Mouse (Mus musculus): ENCODE data around the gene Dnajb12. TPM values are rescaled to one million over a fixed set of nuclear protein-coding genes. Genes with fewer than 3 reads are reported as not detected.

Dnajb12 gene
- polyA plus RNA-seq, 1 experiment, result 86.2 TPM

DNA sequence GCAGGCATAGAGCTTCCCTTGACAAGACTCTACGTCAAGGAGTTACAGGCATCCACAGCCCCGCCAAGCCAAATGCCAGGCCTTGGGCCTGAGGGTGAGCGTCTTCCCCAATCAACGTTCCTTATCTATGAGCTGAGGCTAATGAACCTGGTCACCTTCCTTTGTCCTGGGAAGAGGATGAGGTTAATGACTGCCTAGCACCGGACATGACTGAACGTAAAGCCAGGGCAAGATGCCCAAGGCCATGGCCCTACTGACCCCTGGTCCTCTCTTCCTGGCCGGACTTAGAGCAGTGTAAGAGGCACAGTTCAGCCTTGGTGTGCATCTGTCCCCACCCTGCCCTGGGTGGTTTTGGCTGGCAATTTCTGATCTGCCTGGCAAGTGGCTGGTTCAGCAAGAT, 49.8 kb downstream of the Dnajb12 start:
- WGBS, result 71% methylated on average over 7 of the region's 7 CpGs
- Histone ChIP-seq H3K4me1 (ENCODE audit: control insufficient read depth, insufficient read depth, insufficient read length, low read length) (peaks cover 1% of the 10 kb centered on the region), H3K4me3 (ENCODE audit: low read depth, low read length) (no peak overlapping the region), H3K27ac (ENCODE audit: insufficient read depth, low read depth, low read length) (no peak overlapping the region), H3K36me3 (ENCODE audit: control insufficient read depth, insufficient read depth, low read length) (no peaks in the 10 kb centered on the region), H3K27me3 (ENCODE audit: control insufficient read depth, insufficient read depth, low read length) (no peaks in the 10 kb centered on the region)
- TF ChIP-seq CTCF (IDR thresholded peaks at IDR 0.05; ENCODE audit: extremely low read depth, insufficient read length, insufficient replicate concordance, low read depth, low read length), result no peak
- TF ChIP-seq POLR2A (IDR thresholded peaks at IDR 0.05; ENCODE audit: low read depth, low read length), result no peak

DNA sequence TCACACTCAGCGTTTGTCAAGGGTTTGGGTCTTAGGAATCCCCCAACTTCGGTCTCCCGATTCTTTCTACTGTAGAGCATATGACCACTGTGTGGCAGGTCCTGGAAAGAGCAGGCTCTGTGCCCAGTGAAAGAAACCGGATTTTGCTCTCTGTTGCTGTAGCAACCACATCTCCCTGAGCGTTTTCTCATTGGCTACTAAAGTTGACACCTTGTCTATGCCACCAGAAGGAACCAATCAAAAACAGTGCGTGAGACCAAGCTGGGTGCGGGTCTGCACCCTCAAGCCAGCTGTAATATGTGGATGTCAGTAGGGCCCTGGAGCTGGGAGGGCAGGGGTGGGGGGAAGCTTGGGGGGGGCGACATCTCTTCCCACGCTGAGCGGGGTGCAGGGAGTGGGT, 51.6 kb downstream of the Dnajb12 start:
- Histone ChIP-seq H3K27me3 (ENCODE audit: control insufficient read depth, insufficient read depth, low read length) (no peaks in the 10 kb centered on the region), H3K4me3 (ENCODE audit: low read depth, low read length) (no peak overlapping the region), H3K27ac (ENCODE audit: insufficient read depth, low read depth, low read length) (no peak overlapping the region), H3K36me3 (ENCODE audit: control insufficient read depth, insufficient read depth, low read length) (no peaks in the 10 kb centered on the region), H3K4me1 (ENCODE audit: control insufficient read depth, insufficient read depth, insufficient read length, low read length) (no peaks in the 10 kb centered on the region)
- TF ChIP-seq CTCF (IDR thresholded peaks at IDR 0.05; ENCODE audit: extremely low read depth, insufficient read length, insufficient replicate concordance, low read depth, low read length), result no peak
- no peak for TF ChIP-seq POLR2A (IDR thresholded peaks at IDR 0.05; ENCODE audit: low read depth, low read length)
- WGBS, result 75% methylated on average over 10 of the region's 10 CpGs

DNA sequence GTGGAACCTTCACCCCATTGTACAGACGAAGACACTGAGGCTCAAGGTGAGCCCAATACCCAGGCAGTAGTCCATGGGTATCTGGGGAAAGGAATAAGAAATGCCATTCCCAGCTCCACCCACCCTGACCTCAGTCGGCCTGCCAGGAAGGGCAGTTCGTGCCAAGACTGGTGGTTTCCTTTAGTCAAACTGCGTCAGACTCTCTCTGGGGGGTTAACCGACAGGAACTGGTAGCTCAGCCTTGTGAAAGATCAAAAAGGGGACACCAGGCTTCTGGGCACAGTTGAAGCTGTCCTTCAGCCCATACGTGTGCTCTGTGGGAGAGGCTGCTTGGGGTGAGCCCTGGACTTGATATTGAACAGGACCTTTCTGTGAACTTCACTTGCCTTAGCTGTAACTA, 53.2 kb downstream of the Dnajb12 start:
- H3K27ac ChIP-seq (ENCODE audit: insufficient read depth, low read depth, low read length), result no peak overlapping the region
- no peaks in the 10 kb centered on the region for H3K4me1 ChIP-seq (ENCODE audit: control insufficient read depth, insufficient read depth, insufficient read length, low read length)
- no peaks in the 10 kb centered on the region for H3K36me3 ChIP-seq (ENCODE audit: control insufficient read depth, insufficient read depth, low read length)
- WGBS, result 50% methylated on average over 6 of the region's 6 CpGs
- no peaks in the 10 kb centered on the region for H3K27me3 ChIP-seq (ENCODE audit: control insufficient read depth, insufficient read depth, low read length)
- no peak overlapping the region for H3K4me3 ChIP-seq (ENCODE audit: low read depth, low read length)
- TF ChIP-seq CTCF (IDR thresholded peaks at IDR 0.05; ENCODE audit: extremely low read depth, insufficient read length, insufficient replicate concordance, low read depth, low read length), result no peak
- no peak for TF ChIP-seq POLR2A (IDR thresholded peaks at IDR 0.05; ENCODE audit: low read depth, low read length)

DNA sequence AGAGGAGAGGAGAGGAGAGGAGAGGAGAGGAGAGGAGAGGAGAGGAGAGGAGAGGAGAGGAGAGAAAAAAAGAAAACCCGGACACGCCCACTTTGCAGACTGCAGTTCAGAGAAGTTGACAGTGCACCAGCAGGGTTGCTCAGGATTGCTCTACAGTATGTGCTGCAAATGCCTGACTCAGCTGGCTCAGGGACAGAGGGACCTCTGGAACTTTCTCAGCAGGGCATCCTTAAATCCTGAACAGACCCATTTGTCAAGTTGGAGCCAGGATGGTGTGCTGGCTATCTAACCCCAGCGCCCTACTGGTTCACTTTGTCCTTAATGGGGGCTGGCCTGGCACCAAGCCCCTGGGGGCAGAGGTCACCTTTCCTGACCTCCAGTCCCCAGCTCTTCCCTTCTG, 54.7 kb downstream of the Dnajb12 start:
- Histone ChIP-seq H3K4me1 (ENCODE audit: control insufficient read depth, insufficient read depth, insufficient read length, low read length) (peaks cover 2% of the 10 kb centered on the region; the same call in 1 of the 2 replicates), H3K27me3 (ENCODE audit: control insufficient read depth, insufficient read depth, low read length) (no peaks in the 10 kb centered on the region), H3K36me3 (ENCODE audit: control insufficient read depth, insufficient read depth, low read length) (no peaks in the 10 kb centered on the region), H3K4me3 (ENCODE audit: low read depth, low read length) (no peak overlapping the region), H3K27ac (ENCODE audit: insufficient read depth, low read depth, low read length) (no peak overlapping the region)
- TF ChIP-seq POLR2A (IDR thresholded peaks at IDR 0.05; ENCODE audit: low read depth, low read length), result no peak
- TF ChIP-seq CTCF (IDR thresholded peaks at IDR 0.05; ENCODE audit: extremely low read depth, insufficient read length, insufficient replicate concordance, low read depth, low read length), result no peak
- 72% methylated on average over 3 of the region's 3 CpGs for WGBS

DNA sequence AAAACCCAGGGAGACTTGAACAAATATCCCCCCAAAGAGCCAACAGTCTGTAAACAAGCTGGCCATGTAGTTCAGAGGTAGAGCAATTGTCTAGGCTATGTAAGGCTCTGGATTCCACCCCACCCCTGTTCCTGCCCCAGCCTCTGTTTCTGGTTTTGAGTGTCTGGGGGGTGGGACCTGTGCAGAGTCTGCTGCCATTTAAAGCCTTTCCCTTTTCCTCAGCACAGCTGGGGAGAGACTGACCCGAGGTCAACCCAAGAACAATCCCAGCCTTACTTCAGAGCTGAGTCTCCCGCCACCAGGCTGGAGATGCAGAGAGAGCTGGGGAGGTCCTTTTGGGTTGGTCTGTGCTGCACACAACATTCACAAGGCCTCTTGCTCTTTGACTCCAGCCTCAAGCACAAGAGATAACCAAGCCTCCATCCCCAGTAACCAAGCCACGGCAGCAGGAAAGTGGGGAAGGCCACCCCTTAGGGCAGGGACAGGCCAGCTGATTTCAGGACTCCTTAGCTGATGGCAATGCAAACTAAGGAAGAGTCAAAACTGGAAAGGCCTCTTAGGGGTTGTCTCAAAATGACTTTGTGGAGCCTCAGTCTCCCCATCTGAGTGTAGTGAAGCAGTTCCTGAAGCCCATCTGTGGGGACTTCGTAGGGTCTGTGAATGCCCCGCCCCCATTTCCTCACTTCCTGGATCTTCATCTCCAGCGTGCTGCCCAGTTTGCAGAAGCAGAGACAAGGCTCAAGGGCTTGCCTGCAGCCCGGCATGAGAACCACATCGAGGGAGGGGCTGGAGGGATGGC, 56.9 kb downstream of the Dnajb12 start:
- no peak overlapping the region for H3K27ac ChIP-seq (ENCODE audit: insufficient read depth, low read depth, low read length)
- WGBS, result 50% methylated on average over 8 of the region's 8 CpGs
- peaks cover 3% of the 10 kb centered on the region; the same call in 1 of the 2 replicates for H3K4me1 ChIP-seq (ENCODE audit: control insufficient read depth, insufficient read depth, insufficient read length, low read length)
- TF ChIP-seq CTCF (IDR thresholded peaks at IDR 0.05; ENCODE audit: extremely low read depth, insufficient read length, insufficient replicate concordance, low read depth, low read length), result no peak
- TF ChIP-seq POLR2A (IDR thresholded peaks at IDR 0.05; ENCODE audit: low read depth, low read length), result no peak
- H3K4me3 ChIP-seq (ENCODE audit: low read depth, low read length), result no peak overlapping the region
- H3K36me3 ChIP-seq (ENCODE audit: control insufficient read depth, insufficient read depth, low read length), result no peaks in the 10 kb centered on the region
- H3K27me3 ChIP-seq (ENCODE audit: control insufficient read depth, insufficient read depth, low read length), result no peaks in the 10 kb centered on the region

DNA sequence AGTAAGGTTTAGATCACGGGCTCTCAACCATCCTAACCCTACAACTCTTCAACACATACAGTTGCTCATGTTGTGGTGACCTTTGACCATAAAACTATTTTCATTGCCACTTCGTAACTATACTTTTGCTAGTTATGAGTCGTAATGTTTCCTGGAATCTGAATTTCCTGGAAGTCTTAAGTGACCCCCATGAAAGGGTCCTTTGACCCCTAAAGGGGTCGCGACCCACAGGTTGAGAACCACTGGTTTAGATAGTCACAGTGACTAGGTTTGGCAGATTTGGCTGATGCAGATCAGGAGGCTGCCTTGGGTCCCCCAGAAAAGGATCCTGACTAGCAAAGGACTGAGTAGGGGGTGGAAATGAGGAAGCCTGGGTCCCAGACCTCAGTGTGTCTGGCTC, 59.3 kb downstream of the Dnajb12 start:
- TF ChIP-seq CTCF (IDR thresholded peaks at IDR 0.05; ENCODE audit: extremely low read depth, insufficient read length, insufficient replicate concordance, low read depth, low read length) (no peak), POLR2A (IDR thresholded peaks at IDR 0.05; ENCODE audit: low read depth, low read length) (no peak)
- no peaks in the 10 kb centered on the region for H3K36me3 ChIP-seq (ENCODE audit: control insufficient read depth, insufficient read depth, low read length)
- H3K27me3 ChIP-seq (ENCODE audit: control insufficient read depth, insufficient read depth, low read length), result no peaks in the 10 kb centered on the region
- no peak overlapping the region for H3K4me3 ChIP-seq (ENCODE audit: low read depth, low read length)
- H3K4me1 ChIP-seq (ENCODE audit: control insufficient read depth, insufficient read depth, insufficient read length, low read length), result peaks cover 15% of the 10 kb centered on the region
- WGBS, result 71% methylated on average over 5 of the region's 5 CpGs
- H3K27ac ChIP-seq (ENCODE audit: insufficient read depth, low read depth, low read length), result no peak overlapping the region

DNA sequence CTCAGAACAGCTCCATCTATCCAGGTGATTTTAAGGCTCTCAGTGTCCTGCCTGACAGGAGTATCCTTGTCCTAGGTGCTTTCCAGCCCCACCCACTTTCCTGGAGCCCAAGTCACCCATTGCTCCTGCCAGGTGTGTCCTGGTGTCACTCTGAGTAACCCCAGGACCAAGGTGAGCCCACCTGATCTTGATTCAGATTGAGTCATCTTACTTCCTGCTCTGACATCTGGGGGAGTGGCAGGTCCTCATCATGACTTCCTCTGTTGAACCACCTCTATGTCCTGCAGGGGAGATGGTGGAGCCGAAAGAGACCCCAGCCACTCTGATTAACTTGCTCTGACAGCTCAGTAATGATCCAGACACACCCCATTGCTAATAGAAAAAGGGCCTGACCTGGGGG, 59.7 kb downstream of the Dnajb12 start:
- Histone ChIP-seq H3K36me3 (ENCODE audit: control insufficient read depth, insufficient read depth, low read length) (no peaks in the 10 kb centered on the region), H3K27me3 (ENCODE audit: control insufficient read depth, insufficient read depth, low read length) (no peaks in the 10 kb centered on the region), H3K4me3 (ENCODE audit: low read depth, low read length) (no peak overlapping the region), H3K27ac (ENCODE audit: insufficient read depth, low read depth, low read length) (no peak overlapping the region), H3K4me1 (ENCODE audit: control insufficient read depth, insufficient read depth, insufficient read length, low read length) (peaks cover 17% of the 10 kb centered on the region)
- WGBS, result 80% methylated on average over 1 of the region's 1 CpGs
- no peak for TF ChIP-seq CTCF (IDR thresholded peaks at IDR 0.05; ENCODE audit: extremely low read depth, insufficient read length, insufficient replicate concordance, low read depth, low read length)
- TF ChIP-seq POLR2A (IDR thresholded peaks at IDR 0.05; ENCODE audit: low read depth, low read length), result no peak
